Mouse (Mus musculus) erythroblast, embryonic 14.5 days (primary cell): ENCODE data around the gene Negr1.

Source experiments
- GATA1 ChIP-seq: IDR thresholded peaks from 2 replicates; pipeline ENCODE4 v1.6.1; 2012; ENCODE audit warnings: low read length, inconsistent platforms, mixed read lengths
- TAL1 ChIP-seq: IDR thresholded peaks from 3 replicates; pipeline ENCODE4 v1.6.1; 2012; ENCODE audit warnings: low read length, inconsistent platforms, mixed read lengths

GRCm38 (mm10) chr3:156809836-156810235 is 248.2 kb downstream of the Negr1 start:
- TF ChIP-seq GATA1: no peak
- TF ChIP-seq TAL1: no peak
